Mouse (Mus musculus): ENCODE data around the gene Hs3st1. TPM values are rescaled to one million over a fixed set of nuclear protein-coding genes. Genes with fewer than 3 reads are reported as not detected.
"Not testable (repeated sequence)": the region's sequence is repeated elsewhere in the genome, so short reads cannot be mapped to it uniquely, and the experiment has no call there.

The Hs3st1 gene
- polyA plus RNA-seq (2016; fragmentation: Nextera tagmentation; extraction: Ambion mirVana): 4.3 and 6.4 TPM in 2 replicates

DNA sequence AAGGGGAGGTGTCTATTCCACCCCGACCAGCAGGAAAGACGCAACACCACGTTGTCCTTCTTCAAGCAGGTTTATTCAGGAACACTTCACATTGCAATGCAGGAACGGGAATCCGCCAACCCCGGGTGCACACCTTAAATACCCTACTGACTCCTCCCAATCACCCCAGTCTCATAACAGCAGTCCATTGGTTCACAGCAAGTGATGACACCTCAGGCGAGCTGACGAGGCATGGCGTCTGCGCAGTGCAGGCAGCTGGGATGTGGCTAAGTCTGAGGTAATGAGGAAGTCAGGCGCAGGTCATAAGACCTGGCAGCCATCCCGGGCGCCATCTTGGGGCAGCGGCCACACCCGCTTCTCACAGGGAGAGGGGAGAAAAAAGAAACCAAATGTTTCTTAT, at the start of gene Hs3st1:
Gene Hs3st1, minus strand, starts transcription at position 101 of the 400 bp plus-strand sequence.
- not testable (repeated sequence) for H3K4me3 ChIP-seq (replicated peaks); H3K9ac ChIP-seq (replicated peaks); H3K9me3 ChIP-seq; H3K4me2 ChIP-seq; H3K4me1 ChIP-seq (replicated peaks); ATAC-seq (ENCODE audit: insufficient number of reproducible peaks, insufficient read depth, low FRiP score, low TSS enrichment, low read depth); H3K27ac ChIP-seq; H3K27me3 ChIP-seq; H3K36me3 ChIP-seq
- WGBS: 92% methylated on average over 15 of the region's 15 CpGs

DNA sequence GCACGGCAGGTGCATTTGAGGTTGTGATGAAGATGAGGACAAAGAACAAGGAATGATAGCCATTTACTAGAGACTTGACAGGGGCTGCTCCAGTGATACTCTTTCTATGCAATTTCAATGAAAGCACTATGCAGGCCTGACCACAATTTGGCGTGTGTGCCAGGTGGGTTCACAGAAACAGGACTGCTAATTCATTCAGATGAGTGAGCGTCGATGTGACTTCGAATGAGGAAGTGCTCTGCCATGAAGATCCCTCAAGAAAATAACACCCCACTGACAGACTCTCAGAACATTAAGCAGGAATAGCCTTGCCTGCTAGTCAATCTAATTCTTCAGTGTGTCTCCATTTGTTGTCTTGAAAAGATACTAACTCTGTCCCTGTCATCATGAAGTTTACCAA, 49.4 kb upstream of the Hs3st1 start:
- no peaks in the 10 kb centered on the region for H3K9me3 ChIP-seq
- no peak overlapping the region for H3K27ac ChIP-seq
- no peak overlapping the region for H3K4me3 ChIP-seq (replicated peaks)
- 89% methylated on average over 5 of the region's 5 CpGs for WGBS
- H3K4me2 ChIP-seq: no peak overlapping the region
- H3K36me3 ChIP-seq: no peaks in the 10 kb centered on the region
- no peaks in the 10 kb centered on the region for H3K4me1 ChIP-seq (replicated peaks)
- H3K9ac ChIP-seq (replicated peaks): no peak overlapping the region
- ATAC-seq (ENCODE audit: insufficient number of reproducible peaks, insufficient read depth, low FRiP score, low TSS enrichment, low read depth): no peak
- no peaks in the 10 kb centered on the region for H3K27me3 ChIP-seq

DNA sequence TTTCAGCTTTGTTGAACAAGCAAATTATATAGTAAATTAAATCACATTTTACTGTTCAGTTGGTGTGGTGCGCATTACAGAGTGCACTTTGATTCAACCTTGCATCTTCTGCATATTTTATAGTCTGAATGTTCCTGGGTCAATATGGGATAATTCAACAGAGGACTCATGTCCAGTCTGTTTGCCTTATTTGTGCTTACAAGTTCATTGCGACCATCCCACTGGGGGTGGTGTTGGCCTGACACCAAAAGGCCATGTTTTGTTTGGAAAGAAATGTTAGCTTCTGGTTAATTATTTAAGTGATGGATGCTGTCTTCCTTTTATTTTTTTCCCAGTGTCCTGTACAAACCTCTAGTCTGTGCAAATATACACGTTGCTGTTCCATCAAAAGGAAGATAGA, 48.7 kb upstream of the Hs3st1 start:
- H3K4me2 ChIP-seq: no peak overlapping the region
- no peaks in the 10 kb centered on the region for H3K9me3 ChIP-seq
- WGBS: 83% methylated on average over 3 of the region's 3 CpGs

DNA sequence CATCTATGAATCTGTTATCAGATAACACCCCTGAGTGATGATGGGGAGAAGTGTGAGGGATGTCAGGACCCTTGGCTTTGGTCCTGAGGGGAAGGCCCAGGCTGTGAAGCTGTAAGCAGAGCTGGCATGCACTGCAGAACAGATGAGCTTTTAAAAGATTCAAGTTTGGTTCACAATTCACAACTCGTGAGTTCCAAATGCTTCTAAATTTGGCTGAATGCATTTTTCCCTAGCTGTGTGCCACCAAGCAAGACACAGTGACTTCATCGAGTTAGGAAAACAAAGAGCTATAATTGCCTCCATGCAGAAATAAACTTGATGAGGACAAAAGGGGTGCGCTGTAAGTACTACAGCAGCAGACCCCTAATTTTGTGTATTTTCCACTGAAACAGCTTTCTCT, 48.2 kb upstream of the Hs3st1 start:
- H3K4me1 ChIP-seq (replicated peaks): no peaks in the 10 kb centered on the region
- H3K4me2 ChIP-seq: no peak overlapping the region
- H3K36me3 ChIP-seq: no peaks in the 10 kb centered on the region
- H3K4me3 ChIP-seq (replicated peaks): no peak overlapping the region
- no peaks in the 10 kb centered on the region for H3K9me3 ChIP-seq
- WGBS: 87% methylated on average over 3 of the region's 3 CpGs
- H3K9ac ChIP-seq (replicated peaks): no peak overlapping the region
- no peak overlapping the region for H3K27ac ChIP-seq
- no peaks in the 10 kb centered on the region for H3K27me3 ChIP-seq
- ATAC-seq (ENCODE audit: insufficient number of reproducible peaks, insufficient read depth, low FRiP score, low TSS enrichment, low read depth): no peak

More for the DNA sequence above, 48.7 kb upstream of the Hs3st1 start:
- no peak overlapping the region for H3K9ac ChIP-seq (replicated peaks)
- H3K4me3 ChIP-seq (replicated peaks): no peak overlapping the region
- no peaks in the 10 kb centered on the region for H3K36me3 ChIP-seq
- no peaks in the 10 kb centered on the region for H3K4me1 ChIP-seq (replicated peaks)
- no peak for ATAC-seq (ENCODE audit: insufficient number of reproducible peaks, insufficient read depth, low FRiP score, low TSS enrichment, low read depth)
- H3K27me3 ChIP-seq: no peaks in the 10 kb centered on the region
- H3K27ac ChIP-seq: no peak overlapping the region

DNA sequence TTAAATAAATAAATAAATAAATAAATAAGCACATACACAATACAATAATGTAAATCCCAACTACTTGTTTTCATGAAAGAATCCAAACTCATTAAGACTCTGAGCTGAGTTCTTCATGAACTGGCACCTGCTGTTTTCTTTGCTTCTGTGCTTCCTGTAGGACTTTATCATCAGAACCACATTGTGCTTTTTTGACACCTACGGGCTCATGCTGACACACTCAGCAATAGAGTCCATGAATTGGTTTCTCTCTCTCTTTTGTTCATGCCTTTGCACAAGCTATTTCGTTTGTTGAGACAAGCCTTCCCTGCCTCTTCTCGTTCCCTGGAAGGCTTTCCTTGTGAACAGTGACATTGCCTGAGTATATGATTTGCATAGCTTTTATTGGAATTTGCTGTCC, 46.8 kb upstream of the Hs3st1 start:
- no peak overlapping the region for H3K9ac ChIP-seq (replicated peaks)
- no peak overlapping the region for H3K4me2 ChIP-seq
- H3K9me3 ChIP-seq: no peaks in the 10 kb centered on the region
- no peaks in the 10 kb centered on the region for H3K36me3 ChIP-seq
- no peak overlapping the region for H3K27ac ChIP-seq
- no peaks in the 10 kb centered on the region for H3K4me1 ChIP-seq (replicated peaks)
- no peak for ATAC-seq (ENCODE audit: insufficient number of reproducible peaks, insufficient read depth, low FRiP score, low TSS enrichment, low read depth)
- WGBS: 80% methylated on average over 3 of the region's 3 CpGs
- H3K4me3 ChIP-seq (replicated peaks): no peak overlapping the region
- no peaks in the 10 kb centered on the region for H3K27me3 ChIP-seq

DNA sequence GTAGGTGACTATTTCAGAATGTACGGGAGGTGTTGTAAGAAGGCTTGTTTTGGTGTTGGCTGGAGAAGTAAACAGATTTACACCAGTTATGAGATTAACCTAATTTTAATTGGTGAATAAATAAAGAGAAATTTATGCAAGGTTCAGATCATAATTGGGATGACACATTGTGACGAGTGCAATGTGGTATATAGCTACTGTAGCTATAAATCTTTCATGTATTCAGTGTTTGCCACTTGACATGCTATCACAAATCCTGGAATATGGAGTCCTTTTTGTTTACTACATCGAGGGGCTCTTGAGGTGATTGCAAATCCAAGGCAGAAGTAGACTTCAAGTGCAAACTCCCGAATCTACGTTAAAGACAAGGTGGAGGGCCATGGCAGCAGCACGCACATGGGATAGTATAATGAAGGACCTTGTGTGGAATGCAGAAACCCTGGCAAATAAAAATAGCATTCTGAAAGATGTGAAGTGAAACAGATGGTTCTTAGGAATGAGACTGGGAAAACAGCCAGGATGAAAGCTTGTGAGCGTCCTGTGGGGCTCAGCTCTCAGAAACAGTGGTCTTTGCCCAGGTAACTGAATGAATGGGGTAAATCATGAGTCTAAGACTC, 21.9 kb upstream of the Hs3st1 start:
- WGBS: 69% methylated on average over 7 of the region's 7 CpGs
- no peak overlapping the region for H3K27ac ChIP-seq
- no peak for ATAC-seq (ENCODE audit: insufficient number of reproducible peaks, insufficient read depth, low FRiP score, low TSS enrichment, low read depth)

DNA sequence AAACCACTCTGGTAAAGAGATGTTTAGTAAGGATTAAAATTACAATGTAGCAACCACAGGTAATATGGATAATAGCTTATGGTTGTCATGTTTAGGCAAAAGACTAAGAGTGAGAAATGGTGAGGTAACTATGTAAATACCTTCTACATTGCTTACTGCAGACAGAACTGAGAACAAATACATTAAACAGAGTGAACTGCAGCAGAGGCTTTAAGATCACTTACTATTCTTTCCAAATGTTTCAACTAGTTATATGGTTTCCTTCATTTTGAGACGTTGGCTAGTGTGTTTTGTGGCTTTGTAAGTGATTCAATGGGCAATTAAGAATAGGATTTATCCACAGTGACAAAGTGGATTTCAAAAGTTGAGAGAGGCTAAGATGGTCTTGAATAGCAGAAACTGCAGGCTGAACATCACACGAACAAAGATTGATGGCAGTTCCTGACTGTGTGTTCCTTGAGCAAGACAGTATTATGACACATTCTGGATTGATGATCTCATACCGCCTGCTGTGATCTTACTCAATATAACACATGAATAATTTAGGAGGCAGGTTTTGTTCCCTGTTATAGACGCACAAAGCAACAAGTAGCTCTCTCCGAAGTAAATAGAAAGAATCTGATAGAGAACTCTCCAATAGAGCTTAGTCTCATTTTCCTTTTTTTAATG, 16.5 kb upstream of the Hs3st1 start:
- H3K36me3 ChIP-seq: no peaks in the 10 kb centered on the region
- H3K4me1 ChIP-seq (replicated peaks): no peaks in the 10 kb centered on the region
- H3K4me2 ChIP-seq: no peak overlapping the region
- no peaks in the 10 kb centered on the region for H3K27me3 ChIP-seq
- no peak overlapping the region for H3K27ac ChIP-seq
- ATAC-seq (ENCODE audit: insufficient number of reproducible peaks, insufficient read depth, low FRiP score, low TSS enrichment, low read depth): no peak
- no peak overlapping the region for H3K4me3 ChIP-seq (replicated peaks)
- 67% methylated on average over 5 of the region's 5 CpGs for WGBS
- H3K9ac ChIP-seq (replicated peaks): no peak overlapping the region
- H3K9me3 ChIP-seq: no peaks in the 10 kb centered on the region

More for the DNA sequence above, 21.9 kb upstream of the Hs3st1 start:
- Histone ChIP-seq H3K4me2 (no peak overlapping the region), H3K27me3 (no peaks in the 10 kb centered on the region), H3K4me1 (replicated peaks) (no peaks in the 10 kb centered on the region), H3K36me3 (no peaks in the 10 kb centered on the region), H3K4me3 (replicated peaks) (no peak overlapping the region), H3K9me3 (no peaks in the 10 kb centered on the region), H3K9ac (replicated peaks) (no peak overlapping the region)

DNA sequence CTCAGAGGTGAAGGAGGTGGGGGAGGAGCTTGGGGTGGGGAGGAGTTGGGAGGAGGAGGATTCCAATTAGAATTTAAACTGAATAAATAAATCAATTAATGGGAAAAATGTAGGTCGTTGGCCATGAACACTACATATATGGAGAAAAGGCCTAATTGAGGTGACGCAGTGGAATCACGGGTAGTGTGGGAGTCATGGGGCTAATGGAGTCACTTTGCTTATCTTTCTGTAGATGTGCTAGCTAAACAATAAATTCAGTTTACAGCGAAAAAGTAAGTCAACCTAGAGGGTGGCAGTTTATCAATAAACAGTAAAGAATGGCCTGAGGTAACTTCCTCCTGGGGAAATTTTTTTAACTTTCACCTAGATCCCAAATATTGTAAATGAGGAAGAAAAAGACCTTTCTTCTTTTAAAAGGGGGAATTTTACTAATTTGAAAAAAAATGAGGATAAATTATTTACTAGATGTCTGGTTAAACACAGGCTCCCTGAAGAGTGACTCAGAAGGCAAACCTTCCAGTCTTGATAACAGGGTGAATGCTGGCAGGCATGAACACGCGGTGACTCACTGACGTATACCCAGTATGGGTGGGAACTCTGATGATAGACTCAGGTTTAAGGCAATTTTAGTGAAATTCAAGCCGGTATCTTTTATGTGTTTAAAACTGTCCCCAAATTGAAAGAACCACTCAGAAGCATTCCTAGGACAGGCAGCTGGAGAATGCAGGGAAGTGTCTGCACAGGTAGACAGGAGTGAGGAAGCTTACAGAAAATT, 6.6 kb upstream of the Hs3st1 start:
- Histone ChIP-seq H3K36me3 (no peaks in the 10 kb centered on the region), H3K4me3 (replicated peaks) (no peak overlapping the region), H3K27ac (no peak overlapping the region), H3K9ac (replicated peaks) (no peak overlapping the region), H3K27me3 (no peaks in the 10 kb centered on the region), H3K4me2 (no peak overlapping the region), H3K4me1 (replicated peaks) (no peaks in the 10 kb centered on the region), H3K9me3 (no peaks in the 10 kb centered on the region)
- no peak for ATAC-seq (ENCODE audit: insufficient number of reproducible peaks, insufficient read depth, low FRiP score, low TSS enrichment, low read depth)
- WGBS: 81% methylated on average over 8 of the region's 8 CpGs

DNA sequence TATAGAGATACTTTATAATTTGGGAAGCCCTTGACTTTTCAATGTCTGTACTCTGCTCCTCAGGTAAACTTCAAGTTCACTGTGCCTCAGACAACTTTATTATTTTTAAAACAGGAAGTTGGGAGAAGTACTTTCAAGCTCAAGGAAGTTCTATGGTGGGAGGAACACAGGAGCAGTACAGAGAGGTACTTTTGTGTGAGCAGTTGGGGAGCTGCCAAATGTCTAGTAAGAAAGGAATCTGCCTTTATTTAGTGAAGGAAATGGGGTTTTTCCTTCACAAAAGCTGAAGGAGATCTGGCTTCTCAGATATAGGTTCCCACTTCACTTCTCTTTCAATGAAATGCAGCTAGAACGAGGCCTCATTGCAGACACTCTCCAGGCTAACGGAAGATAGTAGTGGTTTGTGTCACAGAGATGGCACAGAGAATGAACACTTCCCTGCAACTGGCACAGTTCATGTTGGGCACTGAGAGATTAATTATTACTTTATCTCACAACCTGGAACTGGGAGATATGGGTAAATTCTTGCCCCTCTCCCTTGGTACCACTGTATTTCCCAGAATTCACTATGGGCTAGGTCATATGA, 3.7 kb upstream of the Hs3st1 start:
- H3K4me3 ChIP-seq (replicated peaks): no peak overlapping the region
- no peaks in the 10 kb centered on the region for H3K4me1 ChIP-seq (replicated peaks)
- H3K4me2 ChIP-seq: no peak overlapping the region
- no peak for ATAC-seq (ENCODE audit: insufficient number of reproducible peaks, insufficient read depth, low FRiP score, low TSS enrichment, low read depth)
- no peaks in the 10 kb centered on the region for H3K36me3 ChIP-seq
- H3K27me3 ChIP-seq: no peaks in the 10 kb centered on the region
- 85% methylated on average over 2 of the region's 2 CpGs for WGBS
- H3K9ac ChIP-seq (replicated peaks): no peak overlapping the region
- H3K9me3 ChIP-seq: no peaks in the 10 kb centered on the region
- H3K27ac ChIP-seq: no peak overlapping the region

DNA sequence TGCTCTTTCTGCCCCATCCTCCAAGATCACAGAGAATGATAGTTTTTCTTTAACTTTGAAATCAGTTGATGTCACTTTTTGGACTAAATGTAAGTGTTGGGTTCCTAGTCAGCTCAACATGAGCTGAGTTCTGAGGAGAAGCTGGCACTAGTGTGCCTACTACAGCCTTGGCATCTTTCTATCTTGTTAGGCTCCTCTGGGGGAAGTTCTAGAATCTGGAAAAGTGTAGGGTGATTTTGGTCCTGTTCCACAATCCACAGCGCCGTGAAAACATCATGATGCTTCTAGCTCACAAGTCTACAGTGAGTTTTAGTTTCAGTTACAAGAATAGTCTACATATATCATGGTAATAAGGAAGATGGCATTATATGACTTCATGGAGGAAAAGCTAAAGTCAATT, 18.4 kb downstream of the Hs3st1 start:
- no peaks in the 10 kb centered on the region for H3K9me3 ChIP-seq
- no peaks in the 10 kb centered on the region for H3K4me1 ChIP-seq (replicated peaks)
- H3K4me3 ChIP-seq (replicated peaks): no peak overlapping the region
- H3K4me2 ChIP-seq: no peak overlapping the region
- 85% methylated on average over 2 of the region's 2 CpGs for WGBS
- H3K9ac ChIP-seq (replicated peaks): no peak overlapping the region
- H3K27ac ChIP-seq: no peak overlapping the region
- H3K27me3 ChIP-seq: no peaks in the 10 kb centered on the region
- ATAC-seq (ENCODE audit: insufficient number of reproducible peaks, insufficient read depth, low FRiP score, low TSS enrichment, low read depth): no peak
- H3K36me3 ChIP-seq: no peaks in the 10 kb centered on the region

DNA sequence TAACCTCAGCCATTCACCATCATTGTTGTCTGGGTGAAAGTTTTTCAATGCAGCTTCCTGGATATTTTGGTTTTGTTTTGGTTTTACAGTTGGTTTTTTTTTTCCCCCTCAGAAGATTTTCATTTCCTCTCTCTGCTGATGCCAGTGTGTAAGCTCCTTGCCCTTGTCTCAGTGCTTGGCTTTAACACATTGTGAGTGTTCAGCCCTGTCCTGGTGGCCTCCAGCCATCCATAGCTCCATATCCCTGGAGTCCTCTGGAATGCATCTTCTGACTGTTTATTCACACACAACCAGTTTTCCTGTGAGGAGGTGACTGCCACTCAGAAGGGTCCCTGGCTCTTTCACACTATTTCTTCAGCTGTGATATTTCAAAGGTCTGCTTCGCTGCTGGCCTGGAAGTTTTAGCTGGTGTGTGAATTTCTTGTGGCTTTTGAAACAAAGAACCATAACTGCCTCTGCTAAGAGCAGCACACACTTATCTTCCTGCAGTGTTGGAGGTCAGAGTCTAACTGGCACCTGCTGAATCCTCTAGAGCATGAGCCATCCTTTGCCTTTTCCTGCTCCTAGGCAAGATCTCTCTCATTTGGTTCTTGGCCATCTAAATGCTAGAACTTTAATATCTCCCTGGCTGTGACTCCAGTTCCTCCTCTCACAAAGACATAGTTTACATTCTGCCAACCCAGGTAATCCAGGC, 21.4 kb downstream of the Hs3st1 start:
- no peak for ATAC-seq (ENCODE audit: insufficient number of reproducible peaks, insufficient read depth, low FRiP score, low TSS enrichment, low read depth)
- WGBS: 74% methylated on average over 1 of the region's 1 CpGs
- H3K4me1 ChIP-seq (replicated peaks): no peaks in the 10 kb centered on the region

More for the DNA sequence above, 21.4 kb downstream of the Hs3st1 start:
- no peak overlapping the region for H3K27ac ChIP-seq
- H3K9me3 ChIP-seq: no peaks in the 10 kb centered on the region
- no peak overlapping the region for H3K4me2 ChIP-seq
- H3K27me3 ChIP-seq: no peaks in the 10 kb centered on the region
- H3K9ac ChIP-seq (replicated peaks): no peak overlapping the region
- H3K36me3 ChIP-seq: no peaks in the 10 kb centered on the region
- no peak overlapping the region for H3K4me3 ChIP-seq (replicated peaks)

All from limb, embryonic 12.5 days (tissue).